Mouse (Mus musculus) left cerebral cortex, postnatal 36 days (tissue): ENCODE measurements around the gene Hbq1a. TPM values are rescaled to one million over a fixed set of nuclear protein-coding genes. Genes with fewer than 3 reads are reported as not detected.
"Not testable (repeated sequence)": the region's sequence is repeated elsewhere in the genome, so short reads cannot be mapped to it uniquely, and the experiment has no call there.

Experiments
- DNase-seq, 2 experiments: peaks; one replicate each; pipeline ENCODE4 v3.0.0; 2021 to 2022; ENCODE audit warnings: low spot score in 2 of 2, mixed read lengths in 1 of 2
- intact Hi-C: fragments of 180-260 bp; cut with DNase I; formaldehyde crosslinking; loops from one replicate; pipeline ENCODE4 v1.15.1; 2025
- total RNA-seq, 2 experiments: library from RNA; stranded (reverse); gene quantifications; 2 replicates each; pipeline ENCODE4 v1.2.3; 2021

Hbq1a gene
- 1 to 10 TPM in 1 of 2 experiments, under 1 TPM in 1; 0.72 to 1.0 TPM for total RNA-seq

- peak; percentile 46 to 54 for DNase-seq
- intact Hi-C loops = not testable (repeated sequence)
Measured at GRCm38 (mm10) chr11:32299865-32300264, at the start of gene Hbq1a. Gene Hbq1a, plus strand, starts transcription at chr11:32300069.

GRCm38 (mm10) chr11:32250880-32251763 lies 48.7 kb upstream of the Hbq1a start:
- intact Hi-C loops = no loop called here
- DNase-seq = no peak

GRCm38 (mm10) chr11:32253121-32253520 lies 46.7 kb upstream of the Hbq1a start:
- DNase-seq = no peak
- intact Hi-C loops = no loop called here

GRCm38 (mm10) chr11:32256146-32256545 lies 43.7 kb upstream of the Hbq1a start:
- intact Hi-C loops = no loop called here
- no peak for DNase-seq

GRCm38 (mm10) chr11:32256566-32256965 lies 43.3 kb upstream of the Hbq1a start:
- no peak for DNase-seq
- intact Hi-C loops = no loop called here

- DNase-seq = no peak
- intact Hi-C loops = no loop called here
Measured at GRCm38 (mm10) chr11:32262674-32263415, 37.0 kb upstream of the Hbq1a start.

GRCm38 (mm10) chr11:32265117-32265738 lies 34.6 kb upstream of the Hbq1a start:
- no peak for DNase-seq
- intact Hi-C loops = no loop called here

- DNase-seq = no peak
- intact Hi-C loops = no loop called here
Measured at GRCm38 (mm10) chr11:32266194-32266593, 33.7 kb upstream of the Hbq1a start.

- intact Hi-C loops = no loop called here
- DNase-seq = no peak
Measured at GRCm38 (mm10) chr11:32266776-32267175, 33.1 kb upstream of the Hbq1a start.

GRCm38 (mm10) chr11:32267188-32267884 lies 32.5 kb upstream of the Hbq1a start, which contains the start of gene Nprl3:
Gene Nprl3, minus strand, starts transcription at chr11:32267707.
- peak; percentile 95 to 96 for DNase-seq
- intact Hi-C loops = no loop called here

- no peak for DNase-seq
- intact Hi-C loops = no loop called here
Measured at GRCm38 (mm10) chr11:32267964-32268363, 31.9 kb upstream of the Hbq1a start.

- DNase-seq = no peak
- intact Hi-C loops = no loop called here
Measured at GRCm38 (mm10) chr11:32268952-32269351, 30.9 kb upstream of the Hbq1a start.

GRCm38 (mm10) chr11:32271178-32271577 lies 28.7 kb upstream of the Hbq1a start:
- no peak for DNase-seq
- intact Hi-C loops = no loop called here

GRCm38 (mm10) chr11:32276347-32276746 lies 23.5 kb upstream of the Hbq1a start, which contains the start of gene Hba-x:
Gene Hba-x, plus strand, starts transcription at chr11:32276400.
- intact Hi-C loops = no loop called here
- DNase-seq = no peak

- intact Hi-C loops = no loop called here
- DNase-seq = no peak
Measured at GRCm38 (mm10) chr11:32277736-32278457, 22.0 kb upstream of the Hbq1a start.

GRCm38 (mm10) chr11:32278458-32278957 lies 21.4 kb upstream of the Hbq1a start:
- DNase-seq = no peak
- intact Hi-C loops = no loop called here

GRCm38 (mm10) chr11:32280646-32281045 lies 19.2 kb upstream of the Hbq1a start:
- DNase-seq = no peak
- intact Hi-C loops = no loop called here

GRCm38 (mm10) chr11:32281416-32282144 lies 18.3 kb upstream of the Hbq1a start:
- intact Hi-C loops = no loop called here
- DNase-seq = no peak
